Mouse (Mus musculus) embryonic facial prominence, embryonic 10.5 days (tissue): Measurements from ENCODE around the gene Rps11. TPM values are rescaled to one million over a fixed set of nuclear protein-coding genes. Genes with fewer than 3 reads are reported as not detected.

Experiments used
- DNase-seq: peaks from one replicate; pipeline ENCODE4 v3.0.0-alpha.2; 2017; ENCODE audit warnings: low spot score
- H3K27ac ChIP-seq: fragments of 300-500 bp; sonication (generic); replicated peaks from 2 replicates; pipeline ENCODE4 v1.5.1; 2016; ENCODE audit warnings: mild to moderate bottlenecking
- H3K27me3 ChIP-seq: fragments of 300-500 bp; sonication (generic); replicated peaks from 2 replicates; pipeline ENCODE4 v1.6.1; 2016; ENCODE audit warnings: low read depth, mild to moderate bottlenecking; ENCODE audit not compliant: poor library complexity, severe bottlenecking
- H3K36me3 ChIP-seq: fragments of 300-500 bp; sonication (generic); replicated peaks from 2 replicates; pipeline ENCODE4 v1.6.1; 2016; ENCODE audit warnings: mild to moderate bottlenecking, moderate library complexity
- H3K4me1 ChIP-seq: fragments of 300-500 bp; sonication (generic); 2 replicates; pipeline ENCODE4 v1.6.1; 2016
- H3K4me3 ChIP-seq: fragments of 300-500 bp; sonication (generic); 2 replicates; pipeline ENCODE4 v1.5.1; 2016; ENCODE audit warnings: mild to moderate bottlenecking, moderate library complexity
- H3K9me3 ChIP-seq: fragments of 300-500 bp; sonication (generic); 2 replicates; pipeline ENCODE4 v1.6.1; 2016; ENCODE audit warnings: mild to moderate bottlenecking
- WGBS: fragments of 180-500 bp; shearing (Covaris S2); methylation state at CpG from one replicate; pipeline ENCODE4 v1.1.7; 2016; 5-methylcytosine and 5-hydroxymethylcytosine counted together
- polyA plus RNA-seq: library from polyadenylated mRNA; unstranded; fragments of >200 nt; fragmentation: Nextera tagmentation; extraction: Ambion mirVana; gene quantifications from 2 replicates; pipeline ENCODE4 v1.2.1, GENCODE M21; 2016

The Rps11 gene
- polyA plus RNA-seq, 1 experiment from 2014 or later, result 1,885 TPM

DNA sequence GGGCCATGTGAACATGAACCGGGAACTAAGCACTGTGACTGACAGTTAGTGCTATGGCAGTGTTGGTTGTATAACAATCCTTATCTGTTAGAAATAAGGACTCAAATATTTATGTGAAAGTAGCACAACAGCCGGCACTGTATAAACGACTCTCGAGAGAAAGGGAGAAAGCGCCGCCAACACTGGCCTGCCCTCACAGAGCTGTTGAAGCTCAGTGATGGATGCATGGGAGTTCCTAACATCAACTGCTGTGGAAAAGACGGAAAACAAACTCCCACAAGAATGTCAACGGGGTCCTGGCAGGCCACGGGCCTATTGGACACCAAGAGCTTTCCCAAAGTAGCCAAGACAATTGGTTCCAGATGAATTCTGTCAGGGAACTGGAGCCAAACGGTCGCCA lies 27.1 kb upstream of the Rps11 start:
- Histone ChIP-seq H3K27me3 (no peaks in the 10 kb centered on the region), H3K9me3 (no peaks in the 10 kb centered on the region), H3K27ac (peak overlapping the region; percentile 75; the same call in 1 of the 2 replicates), H3K36me3 (peaks cover 35% of the 10 kb centered on the region), H3K4me3 (no peak overlapping the region), H3K4me1 (peaks cover 45% of the 10 kb centered on the region)
- peak; percentile 48 for DNase-seq
- WGBS, result 49% methylated on average over 11 of the region's 11 CpGs

DNA sequence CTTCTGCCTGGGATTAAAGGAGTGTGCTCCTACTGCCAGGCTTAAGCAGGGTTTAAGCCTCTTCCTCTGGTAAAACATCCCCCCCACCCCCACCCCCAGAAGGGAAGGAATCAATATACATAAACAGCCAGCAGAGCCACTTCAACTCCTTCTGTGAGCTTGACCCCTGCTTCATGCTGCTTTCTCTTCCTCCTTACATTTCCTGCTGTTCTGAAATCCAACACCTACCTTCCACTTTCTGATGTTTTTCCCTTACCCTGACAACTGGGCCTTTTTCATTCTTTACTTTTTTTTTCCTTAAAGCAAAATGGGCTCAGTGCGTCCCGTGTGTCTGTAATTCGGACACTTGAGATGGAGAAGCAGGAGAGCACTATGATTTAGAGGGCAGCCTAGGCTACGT lies 26.1 kb upstream of the Rps11 start:
- Histone ChIP-seq H3K9me3 (no peaks in the 10 kb centered on the region), H3K4me3 (0 out of 2 replicates have a peak overlapping the region, but pooled peaks have one; percentile 8), H3K4me1 (peaks cover 45% of the 10 kb centered on the region), H3K27me3 (no peaks in the 10 kb centered on the region), H3K27ac (peak overlapping the region; percentile 75), H3K36me3 (peaks cover 42% of the 10 kb centered on the region)
- WGBS, result 53% methylated on average over 4 of the region's 4 CpGs
- DNase-seq, result no peak

DNA sequence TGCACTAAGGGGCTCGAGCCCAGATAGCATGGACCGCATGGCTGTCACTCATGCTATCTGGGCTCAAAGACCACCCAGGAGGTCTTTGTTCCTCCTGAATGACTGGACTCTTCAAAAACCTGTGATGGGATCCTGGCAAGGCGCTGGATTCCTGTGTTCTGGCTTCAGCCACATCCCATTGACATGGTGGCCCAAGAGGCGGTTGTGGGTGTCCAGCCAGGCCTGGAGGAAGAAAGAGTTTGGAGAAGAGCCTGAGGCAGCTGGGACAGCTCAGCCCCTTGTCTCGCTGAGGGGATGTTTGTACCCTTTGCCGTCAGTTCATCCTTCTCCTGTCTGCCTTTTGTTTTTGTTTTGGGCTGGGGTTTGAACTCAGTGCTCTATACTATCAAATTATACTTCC lies 25.3 kb upstream of the Rps11 start:
- no peak overlapping the region for H3K4me3 ChIP-seq
- peaks cover 37% of the 10 kb centered on the region for H3K4me1 ChIP-seq
- H3K9me3 ChIP-seq, result no peaks in the 10 kb centered on the region
- H3K27ac ChIP-seq, result peak overlapping the region; percentile 54; the same call in 1 of the 2 replicates
- 49% methylated on average over 6 of the region's 6 CpGs for WGBS
- peaks cover 50% of the 10 kb centered on the region for H3K36me3 ChIP-seq
- no peak for DNase-seq
- H3K27me3 ChIP-seq, result no peaks in the 10 kb centered on the region

DNA sequence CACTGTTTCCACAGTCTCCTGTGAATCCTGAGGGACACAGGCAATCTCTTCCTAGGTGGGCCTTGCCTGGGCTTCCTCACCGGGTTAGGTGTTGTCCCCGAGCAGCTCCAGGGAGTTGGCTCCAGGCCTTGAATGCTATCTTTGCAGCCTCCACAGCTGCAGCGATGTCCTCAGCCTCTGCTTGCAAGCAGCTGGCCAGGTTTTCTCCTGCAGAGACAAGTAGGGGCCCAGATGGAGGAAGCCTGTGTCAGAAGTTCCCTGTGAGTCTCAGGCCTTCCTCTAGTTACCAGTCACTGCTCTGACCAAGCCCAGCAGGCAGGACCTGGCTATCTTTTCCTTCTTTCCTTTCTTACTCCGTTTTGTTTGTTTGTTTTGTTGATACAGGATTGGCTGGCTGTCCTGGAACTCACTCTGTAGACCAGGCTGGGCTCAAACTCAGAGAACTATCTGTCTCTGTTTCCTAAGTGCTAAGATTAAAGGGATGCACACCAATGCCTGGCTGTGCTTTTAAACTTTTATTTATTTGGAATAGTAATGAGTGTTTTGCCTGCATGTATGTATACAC lies 24.4 kb upstream of the Rps11 start:
- H3K27me3 ChIP-seq, result no peaks in the 10 kb centered on the region
- H3K36me3 ChIP-seq, result peaks cover 59% of the 10 kb centered on the region
- DNase-seq, result no peak
- no peak overlapping the region for H3K27ac ChIP-seq
- no peaks in the 10 kb centered on the region for H3K9me3 ChIP-seq
- no peak overlapping the region for H3K4me3 ChIP-seq
- WGBS, result 58% methylated on average over 4 of the region's 4 CpGs
- H3K4me1 ChIP-seq, result peaks cover 37% of the 10 kb centered on the region

DNA sequence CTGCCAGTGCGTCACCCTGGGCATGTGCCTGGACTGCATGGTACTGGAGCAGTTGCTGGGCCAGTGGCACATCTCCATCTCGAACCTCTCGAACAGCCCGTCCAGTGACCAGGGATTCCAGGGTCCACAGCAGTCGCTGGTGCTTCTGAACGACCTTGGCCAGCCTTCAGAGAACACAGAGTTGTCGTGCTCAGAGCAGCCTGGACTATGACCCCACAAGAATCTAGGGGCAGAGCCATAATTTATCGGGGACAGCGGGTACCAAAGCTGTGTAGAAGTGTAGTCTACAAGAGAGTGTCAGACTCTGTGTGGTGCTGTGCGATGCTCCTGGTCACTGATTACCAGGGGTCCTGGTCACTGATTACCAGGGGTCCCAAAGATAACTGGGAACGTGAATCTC lies 23.7 kb upstream of the Rps11 start:
- no peak overlapping the region for H3K4me3 ChIP-seq
- no peaks in the 10 kb centered on the region for H3K27me3 ChIP-seq
- WGBS, result 91% methylated on average over 11 of the region's 11 CpGs
- H3K9me3 ChIP-seq, result no peaks in the 10 kb centered on the region
- peaks cover 33% of the 10 kb centered on the region for H3K4me1 ChIP-seq
- no peak for DNase-seq
- no peak overlapping the region for H3K27ac ChIP-seq
- H3K36me3 ChIP-seq, result peaks cover 66% of the 10 kb centered on the region

DNA sequence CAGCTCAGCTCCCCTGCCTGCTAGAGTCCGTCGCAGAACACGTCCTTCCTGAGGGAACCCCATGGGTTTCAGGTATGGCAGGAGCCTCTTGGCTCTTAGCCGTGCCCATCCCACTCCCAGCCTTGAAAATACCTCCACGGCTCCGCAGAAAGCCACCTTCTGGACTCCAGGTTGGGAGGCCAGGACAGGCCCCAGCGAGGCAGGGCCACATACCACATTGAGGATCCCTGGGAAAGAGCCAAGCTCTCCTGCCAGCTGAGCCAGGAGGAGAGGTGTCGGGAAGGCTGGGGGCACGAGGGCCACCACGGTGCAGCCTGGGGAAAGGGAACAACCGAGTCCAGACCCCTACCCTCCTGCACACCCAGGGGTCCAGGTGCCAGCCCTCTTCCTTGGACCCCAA lies 23.0 kb upstream of the Rps11 start:
- H3K36me3 ChIP-seq, result peaks cover 72% of the 10 kb centered on the region
- no peak for DNase-seq
- H3K27ac ChIP-seq, result no peak overlapping the region
- H3K4me3 ChIP-seq, result no peak overlapping the region
- peaks cover 33% of the 10 kb centered on the region for H3K4me1 ChIP-seq
- 93% methylated on average over 11 of the region's 11 CpGs for WGBS
- H3K27me3 ChIP-seq, result no peaks in the 10 kb centered on the region
- no peaks in the 10 kb centered on the region for H3K9me3 ChIP-seq

DNA sequence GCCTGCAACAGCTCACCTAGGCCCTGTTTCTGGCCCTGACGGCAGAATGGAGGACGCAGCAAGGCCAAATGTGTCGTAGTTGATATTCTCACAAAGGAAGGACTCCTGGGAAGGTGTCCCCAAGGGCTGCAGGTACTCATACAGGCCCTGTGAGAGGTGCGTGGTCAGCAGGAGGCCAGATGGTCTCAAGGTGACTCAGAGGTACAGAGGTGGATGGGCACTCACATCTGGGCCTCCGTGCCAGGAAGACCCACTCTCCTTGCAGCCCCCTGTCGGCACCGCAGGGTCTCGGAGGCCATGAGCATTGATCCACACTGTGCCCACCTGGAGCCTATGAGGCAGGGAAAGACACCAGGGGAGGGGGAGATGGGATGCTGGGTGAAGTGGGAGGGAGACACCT lies 21.2 kb upstream of the Rps11 start:
- 92% methylated on average over 8 of the region's 8 CpGs for WGBS

DNA sequence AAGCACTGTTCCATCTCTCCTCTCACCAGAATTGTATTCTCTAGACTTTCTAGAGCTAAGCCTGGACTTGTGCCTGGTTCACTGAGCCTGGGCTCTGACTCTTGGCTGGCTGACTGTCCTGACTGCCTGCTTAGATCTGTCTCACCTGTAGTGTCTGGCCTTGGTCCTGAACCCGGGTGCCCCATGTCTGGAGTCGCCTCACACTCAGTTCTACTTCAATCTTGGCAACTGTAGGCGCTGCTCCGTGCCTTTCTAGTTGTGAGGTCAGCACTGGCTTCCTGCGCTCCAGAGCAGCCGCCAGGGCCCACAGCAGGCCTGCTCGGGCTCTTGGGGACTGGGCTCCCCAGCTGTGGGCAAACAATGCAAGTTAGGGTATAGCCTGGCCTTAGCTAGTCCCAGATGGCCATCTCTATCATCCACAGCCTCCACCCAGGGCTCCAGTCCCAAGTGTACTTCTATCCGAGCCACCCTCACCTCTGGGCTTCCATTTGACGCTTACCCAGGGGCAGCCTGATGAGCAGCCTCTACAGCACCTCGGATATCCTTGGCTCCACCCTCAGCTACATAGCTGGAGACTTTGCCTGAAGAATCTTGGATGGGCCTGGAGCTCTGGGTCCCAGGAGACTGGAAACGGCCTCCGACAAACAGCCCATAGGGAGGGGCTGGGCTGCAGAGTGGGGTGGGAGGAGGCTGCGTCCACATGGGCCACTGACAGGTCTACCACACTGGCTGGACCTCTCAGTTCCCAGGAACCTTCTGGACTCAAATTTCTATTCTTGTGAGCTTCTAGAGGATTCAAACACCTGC lies 20.3 kb upstream of the Rps11 start:
- Histone ChIP-seq H3K27ac (no peak overlapping the region), H3K4me1 (peaks cover 11% of the 10 kb centered on the region), H3K9me3 (no peaks in the 10 kb centered on the region), H3K27me3 (no peaks in the 10 kb centered on the region), H3K4me3 (peak overlapping the region; percentile 11; the same call in 1 of the 2 replicates), H3K36me3 (peaks cover 83% of the 10 kb centered on the region)
- 91% methylated on average over 13 of the region's 13 CpGs for WGBS
- no peak for DNase-seq

More for the DNA sequence above, 21.2 kb upstream of the Rps11 start:
- no peak overlapping the region for H3K27ac ChIP-seq
- H3K4me1 ChIP-seq, result peaks cover 16% of the 10 kb centered on the region
- H3K4me3 ChIP-seq, result 0 out of 2 replicates have a peak overlapping the region, but pooled peaks have one; percentile 11
- no peaks in the 10 kb centered on the region for H3K27me3 ChIP-seq
- peaks cover 84% of the 10 kb centered on the region for H3K36me3 ChIP-seq
- DNase-seq, result no peak
- H3K9me3 ChIP-seq, result no peaks in the 10 kb centered on the region

DNA sequence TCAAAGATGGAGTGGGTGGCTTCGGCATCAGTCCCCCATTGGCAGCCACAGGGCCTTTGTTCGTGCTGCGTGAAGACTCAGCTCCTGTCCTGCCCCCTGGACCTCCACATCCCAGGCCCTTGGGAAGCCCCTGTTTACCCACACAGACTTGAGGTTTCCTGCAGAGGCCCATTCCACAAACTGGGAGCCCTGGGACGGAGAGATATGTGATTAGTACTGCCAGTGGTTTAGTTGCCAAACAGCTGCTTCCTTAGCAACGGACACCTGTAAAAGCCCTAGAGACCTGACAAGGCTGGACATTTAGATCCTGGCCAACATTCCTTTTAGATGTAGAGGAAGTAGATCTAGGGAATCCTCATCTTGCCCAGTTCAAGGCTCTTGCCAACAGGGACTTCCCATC lies 17.7 kb upstream of the Rps11 start:
- no peak for DNase-seq
- H3K36me3 ChIP-seq, result peaks cover 58% of the 10 kb centered on the region
- no peaks in the 10 kb centered on the region for H3K9me3 ChIP-seq
- H3K4me1 ChIP-seq, result peaks cover 4% of the 10 kb centered on the region; the same call in 1 of the 2 replicates
- WGBS, result 88% methylated on average over 5 of the region's 5 CpGs
- H3K4me3 ChIP-seq, result no peak overlapping the region
- H3K27ac ChIP-seq, result no peak overlapping the region
- peaks cover 8% of the 10 kb centered on the region for H3K27me3 ChIP-seq

DNA sequence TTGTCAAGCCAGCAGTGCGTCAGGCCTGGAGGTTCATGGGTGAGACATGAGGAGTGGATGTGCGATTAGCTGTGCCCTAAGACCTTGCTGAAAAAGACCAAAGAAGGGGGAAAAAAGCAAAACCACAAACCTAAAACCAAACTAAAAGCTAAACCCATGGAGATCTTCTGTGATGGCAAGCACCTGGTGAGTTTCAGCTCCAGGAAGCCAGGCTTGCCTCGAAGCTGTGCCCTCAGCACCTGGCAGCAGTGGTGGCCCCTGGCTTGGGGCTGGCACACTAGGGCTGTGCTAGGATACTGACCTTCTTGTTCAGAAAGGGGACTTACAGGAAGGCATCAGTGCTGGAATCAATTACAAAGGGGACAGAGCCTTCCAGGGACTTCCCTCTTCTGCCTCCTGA lies 17.1 kb upstream of the Rps11 start:
- peaks cover 52% of the 10 kb centered on the region for H3K36me3 ChIP-seq
- peaks cover 13% of the 10 kb centered on the region for H3K27me3 ChIP-seq
- no peaks in the 10 kb centered on the region for H3K9me3 ChIP-seq
- 87% methylated on average over 3 of the region's 3 CpGs for WGBS
- no peak for DNase-seq
- H3K4me1 ChIP-seq, result peaks cover 4% of the 10 kb centered on the region; the same call in 1 of the 2 replicates
- no peak overlapping the region for H3K27ac ChIP-seq
- H3K4me3 ChIP-seq, result no peak overlapping the region

DNA sequence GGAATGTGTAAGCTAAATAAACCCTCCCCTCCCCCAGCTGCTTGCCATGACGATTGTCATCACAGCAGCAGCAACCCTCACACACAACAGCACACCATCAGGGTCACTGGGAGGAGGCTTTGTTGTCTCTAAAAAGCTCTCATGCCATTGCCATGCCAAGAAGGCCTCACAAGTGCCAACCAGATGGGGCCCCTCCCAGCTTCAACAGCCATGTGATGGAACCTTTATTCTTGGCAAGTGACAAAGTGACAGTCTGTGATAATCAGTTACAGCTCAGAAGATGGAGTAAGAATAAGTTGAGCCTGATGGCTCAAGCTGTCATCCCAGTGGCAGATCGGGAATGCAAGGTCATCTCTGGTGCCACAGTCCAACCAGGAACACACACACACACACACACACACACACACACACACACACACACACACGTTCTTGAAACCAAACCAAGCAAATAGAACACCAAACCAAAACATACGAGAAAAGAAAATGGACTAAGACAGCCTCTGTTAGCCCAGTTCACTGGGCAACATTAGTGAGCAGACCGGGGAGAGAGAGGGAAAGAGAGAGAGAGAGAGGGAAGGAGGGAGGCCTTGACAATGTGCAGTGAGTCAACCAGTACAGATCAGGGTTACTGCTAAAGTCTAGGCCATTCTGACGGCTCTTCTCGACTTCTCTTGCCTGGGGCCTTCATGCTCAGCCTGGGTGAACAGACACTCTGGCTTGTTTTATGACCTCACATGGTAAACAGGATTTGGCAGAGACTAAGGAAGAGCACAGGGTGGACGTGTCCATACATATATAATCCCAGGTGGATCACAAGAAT lies 15.9 kb upstream of the Rps11 start:
- H3K4me1 ChIP-seq, result peaks cover 13% of the 10 kb centered on the region
- H3K4me3 ChIP-seq, result no peak overlapping the region
- H3K36me3 ChIP-seq, result peaks cover 40% of the 10 kb centered on the region
- H3K9me3 ChIP-seq, result no peaks in the 10 kb centered on the region
- peaks cover 24% of the 10 kb centered on the region for H3K27me3 ChIP-seq
- WGBS, result 77% methylated on average over 8 of the region's 8 CpGs
- no peak overlapping the region for H3K27ac ChIP-seq
- no peak for DNase-seq

DNA sequence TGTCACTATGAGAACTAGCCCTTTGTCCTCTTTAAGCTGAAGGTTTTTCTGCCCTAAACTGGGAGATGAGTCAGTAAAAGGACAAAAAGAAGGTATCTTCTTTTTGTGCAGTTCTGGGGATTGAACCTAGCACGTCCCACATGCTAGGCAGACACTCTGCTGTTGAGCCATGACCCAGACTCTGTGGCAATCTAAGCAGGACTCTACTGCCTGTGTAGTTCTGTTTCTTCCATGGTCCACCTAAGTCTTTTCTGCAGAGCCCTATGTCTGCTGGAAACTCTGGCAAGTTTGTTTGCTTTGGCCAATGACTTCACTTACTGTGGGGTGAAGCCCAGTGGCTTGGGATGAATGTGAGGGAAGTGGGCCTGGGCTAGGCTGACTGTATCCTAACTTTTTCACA lies 14.2 kb upstream of the Rps11 start:
- no peak for DNase-seq
- Histone ChIP-seq H3K27ac (no peak overlapping the region), H3K9me3 (no peaks in the 10 kb centered on the region), H3K27me3 (peaks cover 33% of the 10 kb centered on the region), H3K4me1 (peaks cover 24% of the 10 kb centered on the region), H3K36me3 (peaks cover 22% of the 10 kb centered on the region), H3K4me3 (no peak overlapping the region)
- WGBS, result 88% methylated on average over 1 of the region's 1 CpGs
